Mouse (Mus musculus): ENCODE measurements around the gene Tdrd12.
A peak's percentile ranks its signal among the peaks of the same experiment; 100 is the strongest.
"Not testable (repeated sequence)": the region's sequence is repeated elsewhere in the genome, so short reads cannot be mapped to it uniquely, and the experiment has no call there.

The Tdrd12 gene

DNA sequence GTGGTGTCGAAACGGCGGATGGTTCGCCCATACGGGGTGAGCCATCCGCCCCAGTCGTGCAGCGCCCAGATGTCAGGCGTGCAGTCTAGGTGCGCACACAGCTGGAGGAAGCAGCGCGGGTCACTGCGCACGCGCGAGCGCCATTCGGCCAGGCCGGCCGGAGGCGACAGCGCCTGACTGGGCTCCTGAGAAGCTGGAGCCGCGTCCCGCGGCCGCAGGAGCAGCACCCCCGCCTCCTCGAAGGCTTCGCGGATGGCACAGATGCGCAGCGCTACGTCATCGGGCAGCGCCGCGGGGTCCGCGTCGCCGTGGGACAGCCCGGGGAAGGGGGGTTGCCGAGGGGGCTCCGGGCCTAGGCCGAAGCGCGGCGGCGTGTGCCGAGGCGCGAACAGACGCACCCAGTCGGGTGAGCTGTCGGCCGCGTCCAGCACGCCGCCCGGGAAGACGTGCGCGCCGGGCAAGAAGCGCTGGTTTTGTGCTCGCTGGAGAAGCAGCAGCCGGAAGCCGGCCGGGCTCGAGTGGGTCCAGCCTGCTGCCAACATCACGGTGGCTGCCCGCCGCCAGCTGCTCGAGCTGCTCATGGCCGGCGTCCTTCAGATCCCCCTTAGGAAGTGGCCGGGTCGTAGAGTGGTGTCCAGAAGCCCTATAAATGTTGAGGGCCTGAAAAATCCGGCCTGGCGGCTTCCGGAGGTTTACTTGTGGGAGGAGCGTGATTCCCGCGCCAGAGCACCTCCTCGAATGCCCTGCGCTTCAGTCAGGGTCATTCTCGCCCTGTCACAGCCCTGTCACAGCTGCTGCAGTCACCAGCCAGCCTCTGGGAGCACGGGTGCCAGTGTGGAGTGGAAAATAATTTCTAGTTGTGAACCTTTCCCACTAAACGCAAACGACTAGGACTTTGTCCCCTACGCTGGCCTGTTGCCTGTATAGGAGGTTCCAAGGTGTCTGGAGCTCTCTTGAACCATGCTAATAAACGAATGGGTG is 18.0 kb upstream of the Tdrd12 start:
- DNase-seq (ENCODE audit: low spot score), result peak; percentile 93

DNA sequence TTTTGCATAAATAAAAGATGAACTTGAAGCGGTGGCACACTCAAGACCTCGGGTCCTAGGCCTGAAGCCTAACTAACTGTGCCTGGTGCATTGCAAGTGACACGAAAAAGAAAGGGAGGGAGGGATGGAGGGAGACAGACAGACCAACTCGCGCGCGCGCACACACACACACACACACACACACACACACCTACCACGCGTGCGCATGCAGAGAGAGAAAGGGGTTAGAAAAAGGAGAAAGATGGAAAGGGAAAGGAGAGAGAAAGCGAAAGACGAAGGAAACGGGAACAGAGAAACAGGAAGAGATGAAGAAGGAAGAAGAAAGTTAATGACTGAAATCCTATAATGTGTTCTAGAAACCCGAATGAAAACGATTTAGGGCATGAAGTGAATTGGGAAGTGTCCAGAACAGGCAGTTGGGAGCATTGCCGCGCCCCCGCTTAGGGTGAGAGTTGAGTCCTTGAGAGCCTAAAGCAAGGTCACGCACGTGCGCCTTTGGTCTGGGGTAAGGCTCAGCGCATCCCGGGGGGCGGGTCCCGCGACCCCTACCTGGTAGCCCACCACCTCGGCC is 17.1 kb upstream of the Tdrd12 start:
- peak; percentile 22 for DNase-seq (ENCODE audit: low spot score)

DNA sequence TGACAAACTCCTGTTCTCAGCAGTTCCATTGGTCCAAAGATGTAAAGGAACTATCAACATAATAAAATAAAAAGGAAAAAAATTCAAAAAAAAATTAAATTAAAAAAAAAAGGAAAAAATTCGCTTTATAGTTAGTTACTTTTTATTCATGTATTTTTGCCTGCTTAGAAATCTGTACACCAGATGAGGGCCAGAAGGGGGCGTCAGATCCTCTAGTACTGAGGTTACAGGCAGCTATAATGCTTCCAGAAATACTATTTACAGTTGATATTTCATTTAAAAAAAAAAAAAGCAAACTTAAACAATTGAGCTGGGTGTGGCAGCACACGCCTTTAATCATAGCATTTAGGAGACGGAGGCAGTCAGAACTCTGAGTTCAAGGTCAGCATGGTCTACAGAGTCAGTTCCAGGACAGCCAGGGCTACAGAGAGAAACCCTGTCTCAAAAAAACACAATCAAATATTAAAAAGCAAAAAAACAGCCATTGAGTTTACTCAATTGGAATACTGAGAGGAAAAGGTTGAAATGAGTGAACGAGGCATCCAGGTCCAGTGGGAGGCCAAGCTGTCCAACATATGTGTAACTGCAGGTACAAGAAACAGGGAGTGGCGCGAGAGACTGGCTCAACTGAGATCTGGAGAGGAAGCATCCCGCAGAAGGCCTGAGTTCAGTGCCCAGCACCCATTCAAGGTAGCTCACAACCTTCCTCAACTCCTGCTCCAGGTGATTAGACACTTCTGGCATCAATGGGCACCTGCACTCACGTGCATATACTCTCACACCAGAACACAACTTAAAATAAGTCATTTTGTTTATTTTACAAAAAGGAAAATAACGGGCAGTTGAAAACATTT is 16.4 kb upstream of the Tdrd12 start:
- no peak for DNase-seq (ENCODE audit: low spot score)

DNA sequence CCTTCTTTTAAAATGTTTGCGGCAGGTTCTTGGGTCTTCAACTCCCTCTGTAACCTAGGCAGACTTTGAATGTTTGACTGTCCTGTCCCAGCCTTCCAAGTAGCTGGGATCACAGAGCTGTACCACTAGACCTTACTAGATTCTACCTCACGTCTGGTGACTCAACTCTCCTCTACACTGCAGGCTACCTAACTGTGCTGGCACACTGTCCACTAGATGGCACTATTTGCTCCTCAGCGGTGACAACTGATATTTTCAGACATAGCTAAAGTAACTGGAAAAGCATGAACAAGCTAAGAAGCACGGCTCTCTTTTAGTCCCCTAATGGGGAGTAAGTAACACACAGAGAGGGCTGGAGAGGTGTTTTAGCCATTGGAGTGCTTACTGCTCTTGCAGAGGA is 8.3 kb upstream of the Tdrd12 start:
- DNase-seq (ENCODE audit: low spot score), result peak; percentile 29

DNA sequence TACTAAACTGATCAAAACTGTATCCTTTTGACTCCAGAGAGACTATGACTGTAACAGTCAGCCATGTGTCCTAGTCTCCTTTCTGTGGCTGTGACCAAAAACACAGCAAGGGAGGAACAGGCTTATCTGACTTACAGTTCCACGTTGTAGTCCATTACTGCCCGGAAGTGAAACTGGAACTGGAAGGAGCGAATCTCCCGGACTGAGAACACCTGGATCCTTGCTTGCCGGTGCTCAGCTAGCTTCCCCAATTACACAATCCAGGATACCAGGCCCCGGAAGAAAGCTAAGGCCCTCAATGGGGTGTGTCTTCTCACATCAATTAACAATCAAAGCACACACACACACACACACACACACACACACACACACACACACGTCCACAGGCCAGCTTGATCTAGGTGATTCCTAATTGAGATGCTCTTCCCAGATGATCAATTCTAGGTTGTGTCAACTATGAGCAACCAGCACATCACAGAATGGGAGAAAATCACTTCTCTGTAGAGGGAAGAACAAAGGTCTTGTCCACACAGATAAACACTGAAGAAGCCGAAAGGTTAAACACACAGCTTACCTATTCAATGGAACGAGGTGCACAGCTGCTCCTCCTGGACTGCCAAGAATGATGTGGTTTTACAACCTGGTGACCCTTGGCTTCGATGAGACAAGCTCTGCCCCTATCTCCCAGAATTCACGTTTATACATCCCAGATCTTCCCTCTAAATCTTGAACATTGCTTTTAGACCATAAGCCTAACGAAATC is 1.6 kb downstream of the Tdrd12 start:
- no peak for DNase-seq (ENCODE audit: low spot score)

DNA sequence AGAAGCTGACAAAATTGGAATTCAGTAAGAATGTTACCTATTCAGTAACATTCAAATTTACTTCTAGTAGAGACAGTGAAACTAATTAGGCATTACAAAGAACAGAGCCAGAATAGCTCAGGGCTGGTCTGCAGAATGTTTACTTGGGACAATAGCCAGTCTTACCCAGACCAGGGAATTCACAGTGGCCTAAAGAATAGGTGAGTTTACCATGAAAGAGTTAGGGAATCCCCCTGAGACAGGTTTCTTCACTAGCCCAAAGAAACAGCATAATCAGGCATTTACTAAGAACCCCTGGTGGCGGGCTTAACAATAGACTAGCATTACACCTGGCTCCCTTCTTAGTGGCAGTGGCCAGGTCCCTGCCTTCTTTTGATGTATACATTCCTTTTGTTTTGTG is 7.0 kb downstream of the Tdrd12 start:
- DNase-seq (ENCODE audit: low spot score), result not testable (repeated sequence)

- no peak for DNase-seq (ENCODE audit: low spot score)
These were observed 7.5 kb downstream of the Tdrd12 start for GRCm38 (mm10) chr7:35530026-35530425.

GRCm38 (mm10) chr7:35526795-35527194 is 10.8 kb downstream of the Tdrd12 start:
- DNase-seq (ENCODE audit: low spot score), result no peak

DNA sequence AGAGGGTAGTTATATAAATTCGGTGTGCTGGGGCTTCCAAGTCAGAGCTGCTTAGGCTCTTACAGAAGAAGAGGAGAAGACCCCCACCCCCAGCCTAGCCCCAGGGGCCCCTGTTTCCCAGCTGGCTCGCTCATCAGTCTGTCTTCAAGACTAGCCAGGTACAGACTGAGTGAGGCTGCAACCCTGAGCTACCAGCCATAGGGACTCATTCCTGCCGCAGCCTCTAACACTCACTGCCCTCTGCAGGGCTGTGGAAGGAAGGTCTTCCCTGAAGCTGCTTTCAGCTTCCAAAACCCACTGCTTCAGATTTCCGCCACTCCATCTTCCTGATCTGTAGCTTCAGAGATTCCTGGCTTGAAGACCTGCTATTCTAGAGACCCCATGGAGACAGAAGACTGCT is 35.5 kb downstream of the Tdrd12 start:
- no peak for DNase-seq (ENCODE audit: low spot score)

- no peak for DNase-seq (ENCODE audit: low spot score)
These were observed 40.0 kb downstream of the Tdrd12 start for GRCm38 (mm10) chr7:35497516-35497915.

- no peak for DNase-seq (ENCODE audit: low spot score)
These were observed 46.5 kb downstream of the Tdrd12 start for GRCm38 (mm10) chr7:35491005-35491404.

- no peak for DNase-seq (ENCODE audit: low spot score)
These were observed 47.4 kb downstream of the Tdrd12 start for GRCm38 (mm10) chr7:35490186-35490585.

GRCm38 (mm10) chr7:35486553-35486952 is 51.0 kb downstream of the Tdrd12 start:
- no peak for DNase-seq (ENCODE audit: low spot score)

DNA sequence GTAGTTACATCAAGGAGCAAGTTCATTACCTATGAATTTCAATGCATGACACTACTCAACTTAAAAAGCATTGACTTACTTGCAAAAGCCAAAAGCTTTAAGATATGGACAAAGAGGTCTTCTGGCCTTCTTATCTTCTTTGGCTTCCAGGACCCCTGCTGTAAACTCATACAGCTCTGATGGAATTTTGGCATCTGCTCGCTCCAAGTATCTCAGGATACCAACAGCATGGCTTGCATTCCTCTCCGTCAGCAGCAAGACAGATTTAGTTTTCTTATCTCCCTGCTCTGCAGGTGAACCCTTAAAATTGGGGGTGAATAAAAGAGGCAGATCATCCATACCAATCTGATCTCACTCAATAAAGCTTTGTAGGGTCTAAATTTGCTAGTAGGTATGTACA is 52.4 kb downstream of the Tdrd12 start:
- DNase-seq (ENCODE audit: low spot score), result no peak

DNA sequence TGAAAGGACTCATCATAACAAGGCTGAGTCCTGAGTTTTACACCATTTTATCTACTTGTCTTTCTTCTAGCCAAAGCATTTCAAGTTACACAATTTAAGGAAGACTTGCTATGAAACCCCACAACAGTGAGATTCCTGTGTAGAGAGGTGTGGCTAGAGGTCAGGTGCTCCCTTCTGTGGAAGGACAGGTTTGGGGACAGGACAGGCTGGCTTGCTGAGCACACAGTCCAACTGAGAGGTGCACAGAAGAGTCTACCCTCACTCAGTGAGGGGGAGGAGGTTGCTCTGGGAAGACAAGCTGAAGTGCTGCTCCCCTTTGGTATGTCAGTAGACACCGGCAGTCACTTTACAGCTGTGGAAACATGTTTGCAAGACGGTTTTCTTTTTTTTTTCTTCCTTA is 61.1 kb downstream of the Tdrd12 start:
- DNase-seq (ENCODE audit: low spot score), result no peak

GRCm38 (mm10) chr7:35470794-35471193 is 66.8 kb downstream of the Tdrd12 start:
- no peak for DNase-seq (ENCODE audit: low spot score)

DNA sequence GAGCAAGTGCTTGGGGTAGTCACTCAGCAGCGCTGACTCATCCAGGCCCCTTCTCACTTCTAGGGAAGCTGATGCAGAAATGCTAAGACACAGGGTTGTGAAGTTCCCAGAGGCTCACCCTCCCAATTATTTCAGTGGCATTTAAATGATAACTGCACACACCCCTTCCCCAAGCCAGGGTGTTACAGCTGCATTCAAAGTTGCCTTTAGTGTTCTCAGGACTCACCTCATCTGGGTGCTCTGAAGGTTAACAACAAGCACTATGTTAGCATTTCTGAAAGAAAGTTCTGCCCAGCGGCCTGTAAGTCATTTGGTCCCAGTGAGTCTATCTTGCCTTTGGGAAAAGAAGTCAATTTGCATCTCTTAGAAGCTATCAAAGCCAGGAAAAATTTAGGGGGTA is 69.7 kb downstream of the Tdrd12 start:
- DNase-seq (ENCODE audit: low spot score), result no peak

DNA sequence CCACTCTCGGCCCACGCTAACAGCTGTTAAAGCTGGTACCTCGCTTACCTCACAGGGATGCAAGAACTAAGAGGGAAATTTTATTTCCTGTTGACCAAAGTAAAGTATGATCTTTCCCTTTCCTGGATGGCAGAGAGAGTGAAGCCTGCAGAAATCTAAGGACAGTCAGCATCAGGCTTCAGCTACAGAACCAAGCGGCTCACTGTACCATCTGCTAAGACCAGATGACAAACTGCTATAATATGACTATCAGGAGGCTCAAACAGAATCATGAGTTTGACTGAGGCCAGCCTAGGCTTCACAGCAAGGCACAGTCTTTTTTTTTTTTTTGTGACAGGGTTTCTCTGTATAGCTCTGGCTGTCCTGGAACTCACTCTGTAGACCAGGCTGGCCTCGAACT is 72.5 kb downstream of the Tdrd12 start:
- DNase-seq (ENCODE audit: low spot score), result no peak

DNA sequence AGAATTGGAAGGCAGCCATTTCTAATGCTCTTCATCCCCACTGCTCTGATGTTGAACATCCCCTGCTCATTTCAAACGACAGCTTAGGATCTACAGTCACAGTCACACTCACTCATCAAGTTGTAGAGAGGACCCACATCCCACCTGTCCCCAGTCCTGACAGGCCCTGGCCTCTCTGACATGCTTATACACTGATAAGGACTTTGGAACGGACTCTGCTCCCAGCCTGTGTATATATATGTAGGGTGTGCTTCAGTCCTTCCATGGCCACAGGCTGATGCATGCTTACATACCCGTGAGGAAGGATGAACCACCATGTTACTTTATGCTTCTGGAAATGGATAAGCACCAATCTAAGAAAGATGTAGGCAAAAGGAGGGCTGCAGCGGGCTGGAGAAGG is 76.6 kb downstream of the Tdrd12 start:
- no peak for DNase-seq (ENCODE audit: low spot score)

GRCm38 (mm10) chr7:35456091-35456814 is 81.3 kb downstream of the Tdrd12 start:
- DNase-seq (ENCODE audit: low spot score), result no peak

DNA sequence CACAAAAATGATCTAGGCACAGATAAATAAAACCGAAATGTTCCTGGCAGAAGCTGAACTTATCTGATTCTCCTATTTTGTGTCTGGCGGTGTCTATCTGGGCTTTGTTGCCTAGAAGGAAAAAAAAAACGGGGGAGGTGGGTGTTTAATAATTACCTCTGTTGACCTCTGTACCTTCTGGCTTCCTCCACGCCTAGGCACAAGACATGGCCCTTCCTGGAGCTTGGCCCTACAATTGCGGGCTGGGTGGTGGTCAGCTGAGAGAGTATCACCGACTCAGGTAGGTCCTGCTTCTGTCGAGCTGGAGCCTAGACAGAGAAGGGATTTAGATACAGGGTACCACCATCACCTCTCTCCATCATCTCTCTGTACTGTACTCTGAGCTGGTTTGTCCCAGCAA is 88.7 kb downstream of the Tdrd12 start:
- DNase-seq (ENCODE audit: low spot score), result no peak

Data from testis, postnatal 14 days (tissue).